Mouse (Mus musculus): ENCODE data around the gene Gnat2.

DNA sequence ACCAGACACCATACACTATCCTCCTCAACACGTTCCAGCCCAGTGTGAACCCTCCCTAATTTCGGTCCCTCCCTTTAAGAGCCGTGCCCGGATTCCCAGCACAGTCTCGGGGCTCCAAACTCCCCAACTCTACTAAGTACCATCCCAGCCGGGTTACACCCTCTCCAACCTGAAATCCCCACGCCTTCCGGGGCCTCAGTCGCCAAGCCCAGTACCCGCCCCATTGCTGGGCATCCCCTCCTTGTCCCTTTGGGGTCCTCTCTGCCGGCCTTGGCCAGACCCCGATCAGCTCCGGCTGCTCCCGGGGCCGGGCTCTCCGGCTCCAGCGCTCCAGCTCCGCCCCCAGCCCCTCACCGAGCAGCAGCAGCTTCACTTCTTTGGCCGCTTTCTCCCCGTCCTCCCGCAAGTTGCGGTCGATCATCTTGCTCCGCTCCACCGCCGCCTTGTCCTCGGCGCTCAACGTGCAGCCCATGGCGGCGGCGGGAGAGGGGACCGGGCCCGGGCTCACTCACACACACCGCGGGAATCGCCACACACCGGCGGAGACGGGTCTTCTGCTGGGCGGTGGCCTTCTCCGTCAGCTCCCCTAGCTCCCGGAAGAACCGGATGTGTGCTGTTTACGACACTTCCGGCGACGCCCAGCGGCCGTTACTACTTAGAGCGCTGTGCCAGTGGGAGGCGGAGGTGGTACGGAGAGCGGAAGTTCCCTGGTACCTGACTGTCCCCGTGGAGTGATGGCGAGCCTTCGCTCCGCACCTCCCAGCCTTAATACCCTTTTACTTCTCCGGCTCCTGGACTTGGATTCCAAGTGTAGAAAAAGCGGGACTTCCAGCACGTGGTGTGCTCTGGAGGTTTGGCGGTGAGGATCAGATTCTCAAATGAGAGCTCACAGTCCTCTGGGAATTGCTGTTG lies 53.2 kb downstream of the Gnat2 start, which contains the start of gene Gnai3:
- TF ChIP-seq GATA1 (IDR thresholded peaks at IDR 0.05; ENCODE audit: low read length) (no peak), TAL1 (IDR thresholded peaks at IDR 0.05; ENCODE audit: low read length) (no peak)
